8 mouse cellular contexts compared by ENCODE assay signal in the genomic region with DNA sequence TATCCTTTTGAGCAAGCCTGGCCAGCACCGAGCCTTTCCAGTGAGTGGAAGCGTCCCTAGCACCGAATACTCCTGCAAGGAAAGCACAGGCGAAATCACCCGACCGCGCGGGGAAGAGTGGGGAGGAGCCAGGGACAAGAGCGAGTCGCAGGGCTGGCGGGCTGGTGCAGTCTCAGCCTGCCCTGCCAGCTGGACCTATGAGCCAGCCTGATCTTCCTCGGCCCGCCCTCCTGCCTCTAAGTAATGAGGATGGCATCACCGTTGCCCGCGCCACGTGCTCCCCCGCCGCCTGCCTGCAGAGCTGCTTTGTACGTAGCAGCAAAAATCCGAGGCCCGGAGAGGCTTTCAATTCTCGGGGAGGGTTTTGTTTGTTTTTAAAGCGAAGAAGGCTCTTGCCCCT. TPM values are rescaled to one million over a fixed set of nuclear protein-coding genes. Genes with fewer than 3 reads are reported as not detected.
DNase-seq lines count a peak whose midpoint lies in the region; ATAC-seq and TF ChIP-seq lines count a peak whose summit lies in the region.

No protein-coding gene starts in this region.

- peak overlapping the region; percentile 24; the same call in 1 of the 2 replicates for H3K4me3 ChIP-seq in ES-Bruce4 (ENCODE audit: low read depth, low read length)
- H3K4me3 ChIP-seq in forebrain, embryonic 14.5 days (ENCODE audit: low read depth, low read length), result peak overlapping the region; percentile 9
- H3K4me3 ChIP-seq in layer of hippocampus, adult 2 months, result peak overlapping the region; percentile 51
- H3K4me3 ChIP-seq in lung, embryonic 14.5 days (ENCODE audit: low read depth, low read length), result peak overlapping the region; percentile 29

- no peak for TF ChIP-seq CTCF in ES-Bruce4 (IDR thresholded peaks at IDR 0.05; ENCODE audit: low read depth, low read length)
- TF ChIP-seq CTCF in layer of hippocampus, adult 2 months (conservative IDR thresholded peaks at IDR 0.05), result peak; percentile 24; the same call in 1 of the 2 replicates
- no peak for TF ChIP-seq CTCF in lung, embryonic 14.5 days (IDR thresholded peaks at IDR 0.05; ENCODE audit: low read depth)

- ATAC-seq in forebrain, embryonic 14.5 days, result peak; percentile 93
- ATAC-seq in lung, embryonic 14.5 days (ENCODE audit: insufficient read depth), result peak; percentile 84
- peak; percentile 83 for ATAC-seq in neutrophil, adult 5-6 weeks (ENCODE audit: extremely low read depth, insufficient number of reproducible peaks, low FRiP score, poor library complexity, severe bottlenecking)

- DNase-seq in cerebellum, adult 11-12 months, result peak; percentile 95
- DNase-seq in forebrain, embryonic 14.5 days (ENCODE audit: low spot score), result peak; percentile 93
- peak; percentile 84 for DNase-seq in heart, postnatal 14 days
- DNase-seq in layer of hippocampus, adult 2 months (ENCODE audit: low spot score in 2 of 2), result peak; percentile 87 to 91
- peak; percentile 86 for DNase-seq in lung, embryonic 14.5 days
- DNase-seq in testis, postnatal 14 days (ENCODE audit: low spot score), result peak; percentile 86

- H3K4me1 ChIP-seq in ES-Bruce4 (ENCODE audit: control insufficient read depth, insufficient read depth, low read length), result peaks cover 14% of the 10 kb centered on the region
- H3K4me1 ChIP-seq in forebrain, embryonic 14.5 days (ENCODE audit: control insufficient read depth, insufficient read depth, low read length), result peaks cover 65% of the 10 kb centered on the region
- peaks cover 69% of the 10 kb centered on the region for H3K4me1 ChIP-seq in lung, embryonic 14.5 days (ENCODE audit: insufficient read depth)

- H3K27ac ChIP-seq in ES-Bruce4 (ENCODE audit: insufficient read depth, low read length), result no peak overlapping the region
- peak overlapping the region; percentile 70 for H3K27ac ChIP-seq in forebrain, embryonic 14.5 days (ENCODE audit: low read depth, low read length)
- H3K27ac ChIP-seq in layer of hippocampus, adult 2 months, result peak overlapping the region; percentile 94
- peak overlapping the region; percentile 78 for H3K27ac ChIP-seq in lung, embryonic 14.5 days (ENCODE audit: low read depth)

- peak overlapping the region; percentile 41 for H3K9ac ChIP-seq in ES-Bruce4 (ENCODE audit: low read depth, poor library complexity, severe bottlenecking)
- peak overlapping the region; percentile 64 for H3K9ac ChIP-seq in forebrain, embryonic 14.5 days (ENCODE audit: low read length)
- peak overlapping the region; percentile 51 for H3K9ac ChIP-seq in lung, embryonic 14.5 days

- no peak for TF ChIP-seq POLR2A in ES-Bruce4 (IDR thresholded peaks at IDR 0.05; ENCODE audit: insufficient read depth, low read length)

- peak overlapping the region; percentile 57 for H3K4me2 ChIP-seq in forebrain, embryonic 14.5 days (ENCODE audit: low read length)
- H3K4me2 ChIP-seq in lung, embryonic 14.5 days, result peak overlapping the region; percentile 66

- H3K36me3 ChIP-seq in ES-Bruce4 (ENCODE audit: control insufficient read depth, insufficient read depth, low read length, poor library complexity, severe bottlenecking), result no peaks in the 10 kb centered on the region
- peaks cover 9% of the 10 kb centered on the region for H3K36me3 ChIP-seq in forebrain, embryonic 14.5 days (ENCODE audit: control insufficient read depth, insufficient read depth, low read length)
- peaks cover 16% of the 10 kb centered on the region for H3K36me3 ChIP-seq in lung, embryonic 14.5 days (ENCODE audit: insufficient read depth)

- under 1% methylated on average over 24 of the region's 24 CpGs for WGBS in forebrain, embryonic 14.5 days
- WGBS in lung, embryonic 14.5 days, result 2% methylated on average over 24 of the region's 24 CpGs

- TF ChIP-seq EP300 in ES-Bruce4 (IDR thresholded peaks at IDR 0.05; ENCODE audit: insufficient read depth, low read depth, low read length), result no peak

- no peaks in the 10 kb centered on the region for H3K27me3 ChIP-seq in ES-Bruce4 (ENCODE audit: control insufficient read depth, insufficient read depth, low read length, poor library complexity, severe bottlenecking)
- H3K27me3 ChIP-seq in forebrain, embryonic 14.5 days (replicated peaks; ENCODE audit: control insufficient read depth, insufficient read depth, low read length), result no peaks in the 10 kb centered on the region
- H3K27me3 ChIP-seq in lung, embryonic 14.5 days (ENCODE audit: insufficient read depth, low read length), result no peaks in the 10 kb centered on the region

- H3K9me3 ChIP-seq in ES-Bruce4 (replicated peaks; ENCODE audit: control insufficient read depth, insufficient read depth, low read length, poor library complexity, severe bottlenecking), result no peaks in the 10 kb centered on the region
- no peaks in the 10 kb centered on the region for H3K9me3 ChIP-seq in forebrain, embryonic 14.5 days (replicated peaks; ENCODE audit: control insufficient read depth, low read length)
- no peaks in the 10 kb centered on the region for H3K9me3 ChIP-seq in lung, embryonic 14.5 days (ENCODE audit: low read depth, low read length)

- intact Hi-C loops in heart, postnatal 14 days (cut with DNase I), result no loop called here

RNA-seq across cellular contexts. Expression of a gene that starts 22.5 kb away (rescaled TPM):
- polyA plus RNA-seq in ES-Bruce4 (2011; ENCODE audit: insufficient read depth, insufficient read length, low read depth, missing spikeins), result 779 and 784 TPM in 2 replicates
- 115 and 118 TPM in 2 replicates for polyA plus RNA-seq in forebrain, embryonic 14.5 days (2014; fragmentation: Nextera tagmentation; extraction: Ambion mirVana)
- 100 to 1,000 TPM; 184 to 205 TPM for total RNA-seq in heart, postnatal 14 days (2021)
- 100 to 1,000 TPM; 350 to 351 TPM for total RNA-seq in layer of hippocampus, adult 2 months (2021)
- polyA plus RNA-seq in lung, embryonic 14.5 days (2014; fragmentation: Nextera tagmentation; extraction: Ambion mirVana), result 134 and 135 TPM in 2 replicates
- total RNA-seq in neutrophil, adult 5-6 weeks (2017), result 571 and 598 TPM in 2 replicates
